Mouse (Mus musculus) left cerebral cortex, postnatal 36 days (tissue): ENCODE measurements around the gene Zbtb46. TPM values are rescaled to one million over a fixed set of nuclear protein-coding genes. Genes with fewer than 3 reads are reported as not detected.

Experiments
- DNase-seq, 2 experiments: peaks; one replicate each; pipeline ENCODE4 v3.0.0; 2021 to 2022; ENCODE audit warnings: low spot score in 2 of 2, mixed read lengths in 1 of 2
- intact Hi-C: fragments of 180-260 bp; cut with DNase I; formaldehyde crosslinking; loops from one replicate; pipeline ENCODE4 v1.15.1; 2025
- total RNA-seq, 2 experiments: library from RNA; stranded (reverse); gene quantifications; 2 replicates each; pipeline ENCODE4 v1.2.3; 2021

Zbtb46 gene
- total RNA-seq, 2 experiments from 2014 or later = 10.3 to 12.3 TPM

DNA sequence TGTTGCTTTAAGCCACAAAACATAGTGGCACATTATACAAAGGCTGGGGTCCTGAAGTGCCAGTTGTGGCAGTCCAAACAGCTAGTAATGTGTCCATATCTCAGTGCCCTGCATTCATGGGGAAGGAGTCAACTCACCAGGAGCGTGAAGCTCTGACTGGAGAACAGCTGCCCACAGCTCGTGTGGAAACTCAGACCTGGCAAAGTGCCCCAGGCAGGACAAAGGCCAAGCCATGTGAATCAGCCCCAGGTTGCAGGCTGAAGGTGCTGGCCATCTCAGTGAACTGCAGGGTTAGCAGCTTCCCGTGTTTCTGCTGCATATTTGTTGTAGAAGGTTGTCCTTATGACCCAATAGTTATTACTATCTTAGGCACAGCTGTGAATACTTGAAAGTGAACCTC lies 43.3 kb downstream of the Zbtb46 start:
- intact Hi-C loops = no loop called here
- DNase-seq = no peak

DNA sequence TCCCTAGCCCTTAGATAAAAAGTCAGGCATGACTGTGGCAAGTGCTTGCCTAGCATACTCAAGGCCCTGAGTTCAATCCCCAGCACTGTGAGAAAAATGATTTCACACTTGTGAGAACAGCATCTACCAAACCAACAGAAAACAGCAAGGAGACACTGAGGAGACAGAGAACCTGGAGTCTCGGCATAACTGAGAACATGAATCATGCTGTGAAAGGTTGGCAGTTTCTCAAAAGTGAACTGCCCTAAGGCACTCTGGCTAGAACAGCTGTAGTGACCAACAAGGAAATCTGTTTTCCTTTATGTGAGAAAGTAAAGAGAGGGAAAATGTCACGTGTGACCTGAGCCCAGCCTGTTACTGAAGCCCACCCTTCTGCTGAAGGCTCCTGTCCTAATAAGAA lies 46.1 kb downstream of the Zbtb46 start:
- DNase-seq = no peak
- intact Hi-C loops = loop anchor here (5.0 kb wide), 2 partner anchors 44 to 184 kb away; partner anchors contain the start of genes Samd10 and Zbtb46

DNA sequence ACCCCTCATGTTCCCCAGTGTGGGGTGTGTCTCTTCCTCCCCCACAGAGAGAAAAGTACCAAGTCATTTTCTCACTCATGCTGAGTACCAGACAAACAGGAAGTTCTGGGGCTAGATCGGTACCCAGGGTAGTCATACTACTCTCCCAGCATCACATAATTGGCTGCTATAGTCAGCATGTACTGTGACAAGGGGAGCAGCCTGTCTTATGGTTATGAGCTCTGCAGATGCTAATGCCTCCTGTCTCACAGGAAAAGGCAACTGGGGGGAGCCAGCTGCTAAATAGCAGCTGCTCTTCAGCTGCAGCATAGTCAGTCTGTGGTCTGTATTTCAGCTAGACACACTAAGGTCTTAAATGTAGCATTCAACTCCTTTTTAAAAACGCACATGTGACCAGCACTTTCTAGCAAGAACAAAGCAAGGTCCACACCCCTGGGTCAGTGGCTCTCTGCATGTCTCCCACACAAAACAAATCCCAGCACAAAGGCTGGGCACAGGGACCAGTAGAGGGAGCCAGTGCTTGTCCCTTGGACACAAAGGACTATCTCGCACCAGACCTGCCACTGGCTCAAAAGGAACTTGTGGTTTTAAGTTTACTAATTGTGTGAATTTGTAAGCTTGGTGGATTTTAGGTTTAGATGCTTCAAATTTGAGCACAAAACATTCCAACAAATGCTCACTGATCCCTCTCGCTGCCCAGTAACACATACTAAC lies 48.3 kb downstream of the Zbtb46 start:
- DNase-seq = peak; percentile 41 to 47
- intact Hi-C loops = loop anchor here (2.0 to 5.0 kb wide), 3 partner anchors 46 to 186 kb away; partner anchors contain the start of genes Samd10, Tpd52l2 and Zbtb46

GRCm38 (mm10) chr2:181409643-181410042 lies 49.6 kb downstream of the Zbtb46 start:
- no peak for DNase-seq
- intact Hi-C loops = loop anchor here (2.0 to 5.0 kb wide), 3 partner anchors 48 to 188 kb away; partner anchors contain the start of genes Samd10, Tpd52l2 and Zbtb46

GRCm38 (mm10) chr2:181403722-181404121 lies 55.5 kb downstream of the Zbtb46 start:
- intact Hi-C loops = no loop called here
- no peak for DNase-seq

GRCm38 (mm10) chr2:181401497-181401896 lies 57.7 kb downstream of the Zbtb46 start:
- DNase-seq = no peak
- intact Hi-C loops = no loop called here

DNA sequence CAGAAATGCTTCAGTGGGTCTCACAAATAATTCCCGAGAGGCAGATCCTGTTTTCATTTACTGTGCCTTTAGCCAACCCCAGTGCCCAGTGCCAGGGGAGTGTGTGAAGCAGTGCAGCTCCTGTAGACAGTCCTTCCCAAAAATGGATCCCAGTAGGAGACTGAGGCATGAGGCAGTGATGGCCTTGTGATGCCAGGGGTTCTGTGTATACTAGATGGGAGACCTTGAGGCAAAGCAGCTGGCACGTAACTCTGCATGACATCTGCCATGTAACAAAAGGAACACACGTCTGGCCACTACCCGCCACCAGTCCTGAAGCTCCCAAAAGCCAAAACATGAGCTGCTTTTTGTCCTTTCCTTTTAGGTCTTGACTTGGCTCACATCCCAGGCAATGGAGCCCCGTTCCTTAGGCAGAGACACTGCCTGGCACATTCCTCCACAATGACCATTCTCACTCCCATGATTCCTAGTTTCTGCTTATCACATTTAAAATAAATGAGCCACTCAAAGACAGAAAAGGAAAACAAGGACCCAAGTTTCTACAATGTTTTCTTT lies 61.9 kb downstream of the Zbtb46 start:
- DNase-seq = no peak
- intact Hi-C loops = loop anchor here (10.0 kb wide), 1 partner anchor 278 kb away; the partner anchor contains the start of gene Sox18

DNA sequence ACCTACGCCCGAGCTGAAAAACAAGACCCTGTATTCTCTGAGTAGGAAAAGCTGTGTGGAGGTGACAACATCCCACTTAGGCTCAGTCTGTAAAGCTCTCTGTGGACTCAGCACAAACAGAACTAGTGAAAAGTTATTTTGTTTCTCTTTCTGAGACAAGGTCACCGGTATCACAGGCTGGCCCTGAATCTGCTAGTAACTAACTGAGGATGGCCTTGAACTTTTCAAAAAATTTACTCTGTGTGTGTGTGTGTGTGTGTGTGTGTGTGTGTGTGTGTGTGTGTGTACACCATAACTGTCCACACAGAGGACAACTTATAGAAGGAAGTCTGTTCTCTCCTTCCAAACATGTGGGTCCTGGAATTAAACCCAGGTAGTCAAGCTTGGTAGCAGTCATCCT lies 65.1 kb downstream of the Zbtb46 start:
- intact Hi-C loops = loop anchor here (5.0 to 10.0 kb wide), 2 partner anchors 188 to 281 kb away; partner anchors contain the start of genes Sox18 and Uckl1
- DNase-seq = no peak

- peak; percentile 76 to 83 for DNase-seq
- intact Hi-C loops = loop anchor here (1.0 to 10.0 kb wide), 3 partner anchors 104 to 282 kb away; partner anchors contain the start of genes Sox18 and Uckl1
These were observed 66.5 kb downstream of the Zbtb46 start for GRCm38 (mm10) chr2:181392600-181393213.

- intact Hi-C loops = loop anchor here (5.0 to 10.0 kb wide), 2 partner anchors 191 to 283 kb away; partner anchors contain the start of genes Sox18 and Uckl1
- DNase-seq = no peak
These were observed 67.7 kb downstream of the Zbtb46 start for GRCm38 (mm10) chr2:181391541-181391940.

- no peak for DNase-seq
- intact Hi-C loops = loop anchor here (5.0 to 10.0 kb wide), 2 partner anchors 191 to 284 kb away; partner anchors contain the start of genes Sox18 and Uckl1
These were observed 68.2 kb downstream of the Zbtb46 start for GRCm38 (mm10) chr2:181391022-181391421.

- DNase-seq = no peak
- intact Hi-C loops = loop anchor here (5.0 to 10.0 kb wide), 2 partner anchors 192 to 284 kb away; partner anchors contain the start of genes Sox18 and Uckl1
These were observed 68.9 kb downstream of the Zbtb46 start for GRCm38 (mm10) chr2:181390136-181390870.

DNA sequence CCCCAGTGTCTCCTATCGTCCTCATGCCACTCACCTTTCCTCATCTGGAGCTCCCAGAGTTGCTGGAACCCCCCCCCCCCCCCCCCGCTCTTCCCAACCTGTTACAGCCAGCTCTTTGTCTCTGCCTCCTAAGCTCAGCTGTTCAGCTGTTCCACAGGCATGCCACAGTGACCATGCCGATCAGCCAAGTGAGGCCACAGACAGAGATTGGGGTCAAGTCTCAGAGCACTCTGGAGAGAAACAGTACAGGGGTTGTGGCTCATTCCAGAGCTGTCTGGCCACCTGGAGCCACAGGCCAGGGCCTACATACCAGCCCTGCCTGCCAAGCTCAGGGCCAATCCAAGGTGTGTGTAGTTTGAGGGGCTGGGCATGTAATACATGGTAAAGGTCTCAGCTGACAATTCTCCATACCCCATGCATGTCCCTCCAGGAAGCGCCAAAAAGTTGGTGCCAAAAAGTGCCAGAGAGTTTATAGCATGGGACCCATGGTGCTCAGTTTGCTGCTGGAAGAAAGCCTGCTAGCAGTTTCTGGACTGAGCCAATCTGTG lies 72.5 kb downstream of the Zbtb46 start:
- no peak for DNase-seq
- intact Hi-C loops = no loop called here

DNA sequence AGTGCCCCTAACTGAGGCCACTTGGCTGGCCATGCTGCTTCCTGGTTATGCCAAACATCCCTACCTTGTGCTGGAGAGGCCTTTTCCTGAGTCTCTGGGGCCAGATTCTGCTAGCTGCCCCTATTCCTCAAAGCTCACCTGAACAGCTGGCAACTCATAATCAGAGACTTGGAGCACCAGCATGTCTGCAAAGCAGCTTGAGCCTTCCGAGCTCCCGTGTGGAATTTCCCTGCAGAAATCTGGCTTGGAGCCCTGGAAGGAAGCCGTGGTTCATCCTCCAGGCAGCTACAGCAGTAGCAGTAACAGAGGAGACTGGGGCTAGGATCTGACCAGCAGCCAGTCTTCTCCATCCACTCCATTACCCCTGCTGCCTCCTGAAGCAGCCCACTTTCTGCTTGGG lies 73.3 kb downstream of the Zbtb46 start:
- peak; percentile 67 to 76 for DNase-seq

DNA sequence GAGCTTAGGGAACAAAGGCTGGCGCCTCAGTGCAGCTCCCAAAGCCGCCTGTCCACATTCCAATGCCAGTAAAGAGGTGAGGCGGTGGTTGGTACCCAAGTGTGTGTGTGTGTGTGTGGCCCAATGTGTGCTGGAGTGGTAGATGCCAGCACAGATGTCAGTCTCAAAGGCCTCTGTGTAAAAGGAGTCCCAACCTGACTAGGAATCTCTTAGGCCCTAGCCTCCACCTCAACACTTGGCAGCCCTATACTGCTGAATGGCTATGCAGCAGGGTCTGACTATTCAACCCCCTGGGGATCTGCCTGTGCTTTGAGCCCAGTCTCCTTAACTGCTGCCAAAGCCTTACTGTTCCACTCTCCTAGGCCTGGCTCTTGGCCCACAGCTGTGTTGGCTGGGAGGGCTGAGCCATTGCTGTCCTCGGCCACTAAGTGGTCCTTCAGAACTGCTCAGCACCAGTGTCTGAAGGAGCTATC lies 74.3 kb downstream of the Zbtb46 start:
- intact Hi-C loops = no loop called here
- no peak for DNase-seq

More for the DNA sequence above, 73.3 kb downstream of the Zbtb46 start:
- intact Hi-C loops = no loop called here

DNA sequence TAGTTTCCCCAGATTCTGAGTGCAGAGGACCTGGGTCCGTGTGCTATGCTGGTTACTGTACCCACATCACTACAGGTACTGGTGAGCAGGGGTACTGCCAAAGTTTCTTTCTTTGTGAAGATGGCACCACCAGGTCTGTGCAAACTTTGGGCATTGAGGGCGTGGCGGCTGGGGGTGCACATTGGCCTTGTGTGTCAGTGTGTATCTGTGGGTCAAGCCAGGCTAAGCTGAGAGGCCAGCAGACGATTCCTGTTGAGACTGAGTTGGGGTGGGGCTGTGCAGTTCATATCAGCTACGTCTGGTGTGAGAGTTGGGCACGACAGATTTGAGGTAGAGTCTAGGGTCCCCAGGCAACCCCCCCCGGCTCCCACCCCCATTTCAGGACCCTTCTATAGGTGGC lies 74.8 kb downstream of the Zbtb46 start:
- intact Hi-C loops = no loop called here
- no peak for DNase-seq

DNA sequence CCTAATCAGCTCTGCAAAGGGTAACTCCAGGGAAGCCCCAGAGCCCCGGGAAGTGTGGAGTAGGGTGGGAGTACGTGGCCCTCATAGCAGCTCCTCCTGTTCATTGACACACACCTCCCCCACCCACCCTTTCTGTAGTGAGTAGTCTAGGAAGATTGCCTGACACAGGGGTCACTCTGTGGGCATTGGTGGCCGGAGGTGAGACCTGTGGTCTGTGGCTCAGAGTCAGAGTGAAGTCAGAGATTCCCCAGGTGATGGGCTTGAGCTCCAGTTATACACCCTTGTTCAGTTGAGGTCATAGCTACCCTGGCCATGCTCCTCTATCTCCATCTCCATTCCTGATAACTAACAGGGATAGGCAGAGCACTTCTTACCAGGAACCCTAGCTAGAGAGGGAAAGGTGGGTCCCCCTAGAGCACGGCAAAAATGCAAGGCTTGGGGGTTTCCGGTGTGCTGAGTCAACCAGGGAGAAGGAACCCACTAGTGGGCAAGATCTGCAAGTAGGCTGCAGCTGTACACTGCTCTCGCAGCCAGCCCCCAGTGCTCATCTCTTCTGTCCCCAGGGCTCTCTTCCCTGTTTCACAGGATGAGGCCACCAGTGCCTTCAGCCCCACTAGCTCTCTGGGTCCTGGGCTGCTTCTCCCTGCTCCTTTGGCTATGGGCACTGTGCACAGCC lies 77.5 kb downstream of the Zbtb46 start:
- intact Hi-C loops = no loop called here
- no peak for DNase-seq

DNA sequence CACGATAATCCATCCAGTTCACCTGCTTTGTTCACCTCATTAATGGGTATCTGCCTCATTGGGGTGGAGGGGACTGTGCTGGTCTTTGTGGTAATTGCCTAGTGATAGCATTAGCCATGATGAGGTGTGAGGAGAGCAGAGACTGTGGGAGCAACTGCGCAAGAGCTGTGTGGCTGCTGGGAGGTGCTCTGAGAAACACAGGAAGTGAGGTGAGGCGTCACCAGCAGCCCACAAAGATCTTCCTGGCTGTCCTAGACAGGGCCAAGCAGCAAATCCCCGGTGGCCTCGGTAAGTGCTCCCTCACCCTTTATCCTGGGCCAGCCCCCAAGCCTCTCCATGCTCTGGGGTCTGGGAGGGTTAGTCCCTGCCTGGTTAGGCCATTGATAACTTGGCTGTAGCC lies 78.1 kb downstream of the Zbtb46 start:
- no peak for DNase-seq
- intact Hi-C loops = no loop called here

DNA sequence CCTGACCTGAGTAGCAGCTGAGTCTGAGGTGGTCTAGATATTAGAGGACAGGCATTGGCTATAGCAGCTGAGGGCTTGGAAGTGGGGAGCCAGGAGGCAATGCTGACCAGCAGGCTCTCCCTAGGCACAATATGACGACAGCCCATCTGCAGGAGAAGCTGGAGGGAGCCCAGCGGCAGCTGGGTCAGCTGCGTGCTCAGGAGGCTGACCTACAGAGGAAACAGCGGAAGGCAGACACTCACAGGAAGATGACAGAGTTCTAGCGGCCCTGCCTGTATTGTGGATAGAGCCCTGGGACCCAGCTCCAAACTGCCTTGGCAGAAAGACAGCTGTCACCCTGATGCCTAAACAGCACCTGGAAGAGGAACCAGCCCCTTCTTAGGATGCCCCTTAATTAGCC lies 79.0 kb downstream of the Zbtb46 start:
- DNase-seq = no peak
- intact Hi-C loops = no loop called here
